Mouse (Mus musculus) cortical plate, adult 2 months (tissue): ENCODE data around the gene Gm5136.

ENCODE experiments used
- CTCF ChIP-seq: fragments of 200-500 bp; IDR thresholded peaks from 2 replicates; pipeline ENCODE4 v1.5.1; 2011; ENCODE audit warnings: mild to moderate bottlenecking, control low read depth, low read length; ENCODE audit not compliant: insufficient read depth; ENCODE audit errors: extremely low read depth
- POLR2A ChIP-seq: fragments of 200-500 bp; IDR thresholded peaks from 2 replicates; pipeline ENCODE4 v1.6.1; 2011; ENCODE audit warnings: mild to moderate bottlenecking, low read length, control low read depth; ENCODE audit not compliant: insufficient read depth; ENCODE audit errors: extremely low read depth

DNA sequence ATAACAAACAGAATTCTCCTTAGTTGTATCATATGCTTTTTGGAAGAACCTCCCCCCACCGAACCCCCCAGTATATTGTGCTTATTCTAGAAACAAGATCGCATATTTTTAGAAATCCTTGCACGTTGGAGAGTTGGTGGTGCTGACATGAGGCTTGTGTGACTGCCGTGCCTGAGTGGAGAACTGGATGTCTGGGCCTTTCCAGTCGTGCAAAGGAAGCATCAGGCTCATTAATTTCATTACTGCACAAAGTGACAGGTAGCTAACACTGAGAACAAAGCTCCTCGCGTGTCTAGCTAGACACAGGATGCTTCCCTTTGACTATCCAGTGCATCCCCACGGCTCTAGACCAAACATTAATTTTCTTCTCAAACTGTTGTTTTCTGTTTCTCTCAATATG is 47.1 kb downstream of the Gm5136 start:
- TF ChIP-seq POLR2A, result no peak
- TF ChIP-seq CTCF, result no peak
